Mouse (Mus musculus): Measurements from ENCODE around the gene Slc16a11. TPM values are rescaled to one million over a fixed set of nuclear protein-coding genes. Genes with fewer than 3 reads are reported as not detected.

Slc16a11 gene
- total RNA-seq, 4 experiments from 2014 or later, result 0.27 to 0.46 TPM; not detected in 2

DNA sequence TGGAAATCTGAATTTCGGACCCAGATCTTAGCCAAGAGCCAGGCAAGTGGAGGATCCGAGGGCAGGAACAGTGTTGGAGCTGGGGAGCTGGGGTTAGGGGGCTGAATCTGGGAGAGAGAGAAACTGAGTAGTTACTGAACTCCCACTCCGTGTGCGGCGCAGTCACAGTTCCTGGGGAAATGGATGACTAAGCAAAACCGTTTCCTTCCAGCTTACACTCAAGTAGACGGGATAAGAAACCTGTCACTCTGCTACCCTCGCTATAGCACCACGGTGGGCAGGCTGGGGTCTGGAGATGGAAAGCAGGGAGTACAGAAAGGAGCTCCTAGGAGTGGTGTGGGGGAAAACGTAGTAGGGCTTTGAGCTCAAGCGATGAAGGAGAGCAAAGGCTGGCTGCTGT, 37.6 kb downstream of the Slc16a11 start:
- no peak for DNase-seq (ENCODE audit: low spot score in 2 of 2)

DNA sequence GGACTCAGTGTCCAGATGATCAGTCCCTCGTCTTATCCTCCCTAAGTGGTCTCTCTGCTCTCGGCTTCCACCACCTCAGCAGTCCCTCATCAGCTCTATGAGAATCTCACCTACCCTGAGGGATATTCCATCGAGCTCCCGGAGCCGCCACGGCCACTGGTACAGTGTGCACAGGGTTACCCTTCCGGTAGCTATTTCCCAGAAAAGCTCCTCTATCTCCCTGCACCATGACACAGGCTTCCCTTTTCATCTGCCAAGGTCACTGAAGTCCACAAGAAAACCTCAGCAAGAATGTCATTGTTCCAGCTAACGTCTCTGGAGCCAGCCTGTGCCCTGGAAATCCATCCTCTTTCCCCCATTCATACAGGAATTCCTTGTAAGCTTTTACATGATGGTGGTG, 39.3 kb downstream of the Slc16a11 start:
- no peak for DNase-seq (ENCODE audit: low spot score in 2 of 2)

DNA sequence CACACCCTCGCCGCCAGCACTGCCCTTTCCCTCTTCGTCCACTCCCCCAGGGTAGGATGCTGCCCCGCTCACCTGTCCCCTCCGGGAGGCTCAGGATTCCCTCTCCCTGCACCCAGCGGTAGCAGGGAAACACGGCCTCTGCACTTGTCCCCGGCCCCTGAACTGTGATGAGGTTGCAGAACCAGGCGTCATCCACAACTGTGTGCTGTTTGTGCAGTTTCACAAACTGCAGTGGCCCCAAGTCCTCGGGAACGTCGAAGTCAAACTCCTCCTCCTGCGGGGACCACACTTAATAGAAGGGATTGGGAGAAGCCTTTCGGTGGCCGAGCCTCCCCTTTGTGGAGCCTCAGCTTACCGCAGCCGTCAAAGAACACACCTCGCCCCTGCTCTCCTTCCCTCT, 41.8 kb downstream of the Slc16a11 start:
- no peak for DNase-seq (ENCODE audit: low spot score in 2 of 2)

DNA sequence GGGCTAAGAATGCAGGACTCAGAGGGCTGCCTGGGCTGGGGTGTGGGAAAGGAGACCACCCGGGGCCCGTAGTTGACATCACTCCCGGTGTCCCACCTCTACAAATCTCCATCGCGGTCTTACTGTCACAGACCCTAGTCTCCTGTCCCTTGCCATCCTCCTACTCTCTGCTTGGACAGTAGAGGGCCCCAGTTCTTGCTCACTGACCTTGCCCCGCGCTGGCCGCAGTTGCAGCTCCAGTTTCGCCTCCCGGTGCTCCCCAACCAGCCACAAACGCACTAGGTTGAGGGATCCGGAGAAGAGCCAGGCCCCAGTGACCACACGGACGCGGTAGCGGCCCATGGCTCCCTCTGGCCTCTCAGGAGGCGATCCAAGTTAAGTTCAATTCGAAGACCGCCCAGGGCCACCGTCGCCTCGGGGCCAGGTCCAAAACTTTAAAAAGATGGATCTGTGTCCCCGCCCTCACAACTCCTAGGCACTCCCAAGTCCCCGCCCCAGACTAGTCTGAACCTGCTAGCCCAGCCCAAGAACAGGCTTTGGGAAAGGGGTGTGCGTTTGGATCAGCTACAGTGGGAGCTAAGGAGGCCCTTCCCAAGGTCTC, 42.5 kb downstream of the Slc16a11 start, which contains the start of gene Alox12:
TSS of gene Alox12 (minus strand) at position 423 of the 601 bp plus-strand sequence.
- peak in 1 of 2 experiments; percentile 33 for DNase-seq (ENCODE audit: low spot score in 2 of 2)

DNA sequence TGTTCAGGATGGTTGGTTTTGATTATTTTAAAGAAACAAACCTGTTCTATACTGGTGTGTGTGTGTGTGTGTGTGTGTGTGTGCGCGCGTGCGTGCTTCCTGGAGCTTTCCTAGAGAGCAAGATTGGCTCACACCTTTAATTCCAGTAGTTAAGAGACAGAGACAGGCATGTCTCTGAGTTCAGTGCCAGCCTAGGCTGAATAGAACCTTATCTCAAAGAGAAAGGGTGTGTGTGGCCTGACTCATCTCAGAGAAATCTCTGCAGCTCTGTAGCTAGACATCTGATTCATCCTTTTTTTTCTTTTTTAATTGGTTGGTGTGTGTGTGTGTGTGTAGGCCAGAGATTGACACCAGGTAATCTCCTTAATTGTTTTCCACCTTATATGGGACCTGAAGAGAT, 46.5 kb downstream of the Slc16a11 start:
- no peak for DNase-seq (ENCODE audit: low spot score in 2 of 2)

DNA sequence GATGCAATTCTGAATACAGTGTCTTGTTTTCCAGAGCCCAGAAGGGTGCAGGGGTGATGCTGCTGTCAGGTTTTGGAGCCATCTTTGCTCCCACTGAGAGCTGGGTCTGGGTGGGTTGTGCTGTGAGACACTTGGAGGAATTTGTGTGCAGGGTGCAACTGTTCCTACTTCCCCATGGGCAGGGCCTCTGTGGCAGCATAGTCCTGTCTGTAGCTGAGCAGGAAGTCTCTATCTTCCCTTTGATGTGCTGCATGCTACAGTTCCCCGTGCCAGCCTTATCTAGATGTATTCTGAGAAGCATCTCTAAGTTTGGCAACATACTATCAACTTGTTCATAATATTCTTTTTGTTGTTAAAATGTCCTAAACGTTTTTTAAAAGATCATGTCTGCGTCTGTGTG, 52.7 kb downstream of the Slc16a11 start:
- DNase-seq (ENCODE audit: low spot score in 2 of 2), result no peak

DNA sequence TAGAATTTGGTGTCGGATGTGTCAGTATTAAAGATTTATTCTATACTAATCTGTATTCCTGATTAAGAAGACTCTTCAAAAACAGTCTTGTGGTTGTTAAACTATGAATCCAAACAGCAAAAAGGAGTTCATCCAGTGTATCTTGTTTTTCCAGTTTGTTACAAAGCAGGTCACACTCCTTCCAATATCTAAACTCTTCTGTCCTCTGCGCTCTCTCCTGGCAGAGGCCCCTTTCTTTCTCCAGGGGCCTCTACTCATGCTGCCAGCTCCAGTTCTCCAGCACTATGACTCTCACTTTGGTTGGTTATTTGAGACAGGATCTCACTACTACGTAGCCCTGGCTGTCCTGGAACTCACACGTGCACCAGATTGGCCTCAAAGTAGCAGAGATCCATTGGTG, 53.3 kb downstream of the Slc16a11 start:
- DNase-seq (ENCODE audit: low spot score in 2 of 2), result no peak

Small RNA genes within 50 kb of the gene (microRNA-seq; reads per million reads assigned to microRNA genes)
- 1,728 reads per million, percentile 84 among the genes with 10 or more reads in this experiment for gene Mir195a
- gene Mir497, result not detected
- gene Mir497b, result not detected

Other genes starting within 250 kb of the Slc16a11 start
- gene Cldn7, start 248.0 kb upstream of the Slc16a11 start, total RNA-seq (2022), result not detected
- gene Ctdnep1, start 231.6 kb upstream of the Slc16a11 start, total RNA-seq (2022), result 100 to 1,000 TPM; 266 to 308 (median 283) TPM
- gene Elp5, start 230.2 kb upstream of the Slc16a11 start, total RNA-seq (2022), result 10 to 100 TPM; 38.8 to 40.8 (median 39.4) TPM
- 100 to 1,000 TPM; 186 to 216 (median 214) TPM for gene Gabarap, start 221.6 kb upstream of the Slc16a11 start, total RNA-seq (2022)
- 10 to 100 TPM; 20.5 to 28.5 (median 23.0) TPM for gene Phf23, start 217.0 kb upstream of the Slc16a11 start, total RNA-seq (2022)
- 1 to 10 TPM; 3.8 to 5.2 (median 4.5) TPM for gene Dvl2, start 212.2 kb upstream of the Slc16a11 start, total RNA-seq (2022)
- 100 to 1,000 TPM; 288 to 338 (median 299) TPM for gene Acadvl, start 197.3 kb upstream of the Slc16a11 start, total RNA-seq (2022)
- gene Dlg4, start 195.8 kb upstream of the Slc16a11 start, total RNA-seq (2022), result 1 to 10 TPM; 3.3 to 6.9 (median 4.2) TPM
- not detected for gene Asgr1, start 158.7 kb upstream of the Slc16a11 start, total RNA-seq (2022)
- not detected for gene Asgr2, start 120.1 kb upstream of the Slc16a11 start, total RNA-seq (2022)
- gene Mgl2, start 82.4 kb upstream of the Slc16a11 start, total RNA-seq (2022), result 1 to 10 TPM in 2 of 4 experiments, under 1 TPM in 2; 0.60 to 2.0 (median 0.94) TPM
- 1 to 10 TPM; 1.6 to 3.6 (median 2.8) TPM for gene Clec10a, start 56.6 kb upstream of the Slc16a11 start, total RNA-seq (2022)
- gene Slc16a13, start 8.3 kb downstream of the Slc16a11 start, total RNA-seq (2022), result under 1 TPM; 0.13 to 0.89 (median 0.35) TPM
- 1 to 10 TPM; 1.2 to 3.9 (median 2.3) TPM for gene Bcl6b, start 17.0 kb downstream of the Slc16a11 start, total RNA-seq (2022)
- 10 to 100 TPM; 29.8 to 36.3 (median 35.5) TPM for gene 0610010K14Rik, start 25.2 kb downstream of the Slc16a11 start, total RNA-seq (2022)
- 1 to 10 TPM; 1.6 to 3.3 (median 3.0) TPM for gene Gm21988, start 27.1 kb downstream of the Slc16a11 start, total RNA-seq (2022)
- gene Rnasek, start 27.1 kb downstream of the Slc16a11 start, total RNA-seq (2022), result 100 to 1,000 TPM in 3 of 4 experiments, 10 to 100 TPM in 1; 92.8 to 127 (median 113) TPM
- gene Alox12, start 42.6 kb downstream of the Slc16a11 start, total RNA-seq (2022), result 1 to 10 TPM in 3 of 4 experiments, under 1 TPM in 1; 0.63 to 2.2 (median 1.3) TPM
- under 1 TPM in 1 of 4 experiments, not detected in 3; 0.11 TPM for gene Alox12e, start 109.9 kb downstream of the Slc16a11 start, total RNA-seq (2022)
- under 1 TPM in 2 of 4 experiments, not detected in 2; 0.11 TPM for gene Alox15, start 139.3 kb downstream of the Slc16a11 start, total RNA-seq (2022)
- 10 to 100 TPM; 19.6 to 23.3 (median 20.6) TPM for gene Pelp1, start 197.3 kb downstream of the Slc16a11 start, total RNA-seq (2022)
- 1 to 10 TPM; 5.9 to 9.2 (median 7.4) TPM for gene Arrb2, start 219.9 kb downstream of the Slc16a11 start, total RNA-seq (2022)
- 1 to 10 TPM; 4.1 to 5.3 (median 4.6) TPM for gene Med11, start 239.2 kb downstream of the Slc16a11 start, total RNA-seq (2022)
- under 1 TPM in 3 of 4 experiments, not detected in 1; 0.10 to 0.48 (median 0.31) TPM for gene Zmynd15, start 246.7 kb downstream of the Slc16a11 start, total RNA-seq (2022)
- gene Cxcl16, start 247.2 kb downstream of the Slc16a11 start, total RNA-seq (2022), result under 1 TPM; 0.54 to 0.75 (median 0.63) TPM